Mouse (Mus musculus) kidney, adult 2 months (tissue): ENCODE data around the gene Sh3glb1.

Experiments used
- CTCF ChIP-seq: fragments of 200-500 bp; conservative IDR thresholded peaks from 2 replicates; pipeline ENCODE4 v1.5.1; 2011; ENCODE audit warnings: low read depth, mild to moderate bottlenecking, control low read depth, low read length, moderate library complexity, mixed read lengths; ENCODE audit not compliant: insufficient read depth, insufficient read length
- POLR2A ChIP-seq: fragments of 200-500 bp; IDR thresholded peaks from one replicate; pipeline ENCODE4 v1.6.1; 2011; ENCODE audit warnings: low read depth, low read length, control low read depth

- no peak for TF ChIP-seq CTCF
- no peak for TF ChIP-seq POLR2A
Measured at GRCm38 (mm10) chr3:144643301-144643871, 76.7 kb downstream of the Sh3glb1 start.
